Mouse (Mus musculus) midbrain, embryonic 12.5 days (tissue): Measurements from ENCODE around the gene Chn1. TPM values are rescaled to one million over a fixed set of nuclear protein-coding genes. Genes with fewer than 3 reads are reported as not detected.

Source experiments
- ATAC-seq: fragments of 200-750 bp; cut with Nextera tagmentation; 2 replicates; pipeline ENCODE4 v1.8.0; 2017; ENCODE audit warnings: low read depth, moderate TSS enrichment, moderate library complexity; ENCODE audit not compliant: low FRiP score
- H3K27ac ChIP-seq: fragments of 300-500 bp; sonication (generic); replicated peaks from 2 replicates; pipeline ENCODE4 v1.5.1; 2016; ENCODE audit warnings: mild to moderate bottlenecking
- H3K27me3 ChIP-seq: fragments of 300-500 bp; sonication (generic); 2 replicates; pipeline ENCODE4 v1.6.1; 2016; ENCODE audit warnings: mild to moderate bottlenecking
- H3K36me3 ChIP-seq: fragments of 300-500 bp; sonication (generic); 2 replicates; pipeline ENCODE4 v1.6.1; 2016
- H3K4me1 ChIP-seq: fragments of 300-500 bp; sonication (generic); 2 replicates; pipeline ENCODE4 v1.6.1; 2016
- H3K4me2 ChIP-seq: fragments of 300-500 bp; sonication (generic); replicated peaks from 2 replicates; pipeline ENCODE4 v1.6.1; 2016; ENCODE audit warnings: mild to moderate bottlenecking, moderate library complexity
- H3K4me3 ChIP-seq: fragments of 300-500 bp; sonication (generic); 2 replicates; pipeline ENCODE4 v1.5.1; 2016; ENCODE audit warnings: mild to moderate bottlenecking
- H3K9ac ChIP-seq: fragments of 300-500 bp; sonication (generic); replicated peaks from 2 replicates; pipeline ENCODE4 v1.6.1; 2016; ENCODE audit warnings: mild to moderate bottlenecking, moderate library complexity
- H3K9me3 ChIP-seq: fragments of 300-500 bp; sonication (generic); 2 replicates; pipeline ENCODE4 v1.6.1; 2016; ENCODE audit warnings: mild to moderate bottlenecking
- whole genome bisulfite sequencing: fragments of 180-500 bp; shearing (Covaris S2); methylation state at CpG from one replicate; pipeline ENCODE4 v1.1.7; 2016; 5-methylcytosine and 5-hydroxymethylcytosine counted together
- polyA plus RNA-seq: library from polyadenylated mRNA; unstranded; fragments of >200 nt; fragmentation: Nextera tagmentation; extraction: Ambion mirVana; gene quantifications from 2 replicates; pipeline ENCODE4 v1.2.1, GENCODE M21; 2016

Gene Chn1
- polyA plus RNA-seq, 1 experiment from 2014 or later = 75.7 TPM

DNA sequence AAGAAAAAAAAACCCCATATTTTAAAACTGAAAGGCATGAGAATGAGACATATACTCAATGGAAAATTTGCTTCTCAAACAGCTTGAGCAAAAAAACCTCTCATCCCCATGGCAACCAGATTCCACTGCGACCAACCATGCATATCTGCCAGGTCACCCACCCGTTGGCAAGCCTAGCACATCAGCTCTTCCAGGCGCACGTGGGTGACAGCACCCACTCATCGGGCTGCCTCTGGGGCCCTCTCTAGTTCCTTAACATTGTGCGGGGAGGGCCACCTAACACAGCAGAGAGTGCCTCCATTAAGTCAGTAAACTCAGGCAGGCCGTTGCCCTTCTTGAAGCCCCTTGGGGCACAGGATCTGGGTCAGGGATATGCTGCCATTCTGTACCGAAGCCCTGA is 170.1 kb downstream of the Chn1 start:
- ATAC-seq = no peak
- H3K27me3 ChIP-seq = no peaks in the 10 kb centered on the region
- H3K4me1 ChIP-seq = 0 out of 2 replicates have a peak, but pooled peaks cover 3% of the 10 kb centered on the region
- 69% methylated on average over 8 of the region's 8 CpGs for WGBS
- peaks cover 4% of the 10 kb centered on the region; the same call in 1 of the 2 replicates for H3K36me3 ChIP-seq
- no peak overlapping the region for H3K27ac ChIP-seq
- no peaks in the 10 kb centered on the region for H3K9me3 ChIP-seq
- no peak overlapping the region for H3K4me2 ChIP-seq
- no peak overlapping the region for H3K9ac ChIP-seq
- no peak overlapping the region for H3K4me3 ChIP-seq

DNA sequence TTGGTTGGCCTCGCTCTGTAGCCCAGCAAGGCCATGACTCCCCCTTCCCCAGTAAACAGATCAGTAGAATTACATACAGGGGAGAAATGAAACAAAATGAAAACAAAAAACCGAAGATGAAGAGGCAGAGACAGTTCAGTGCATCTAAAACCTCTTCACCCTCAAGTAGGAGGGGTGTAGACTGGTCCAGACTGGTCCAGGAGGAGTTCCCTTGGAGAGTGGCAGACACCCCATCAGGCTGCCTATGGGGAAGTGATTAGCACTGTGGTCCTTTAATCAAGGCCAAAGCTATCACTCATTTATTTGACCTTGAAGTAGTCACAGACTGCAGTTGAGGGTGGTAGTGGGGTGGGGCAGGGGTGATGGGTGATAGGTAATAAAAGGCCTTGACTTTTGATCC is 170.6 kb downstream of the Chn1 start:
- Histone ChIP-seq H3K36me3 (no peaks in the 10 kb centered on the region), H3K4me3 (no peak overlapping the region), H3K9ac (no peak overlapping the region), H3K4me1 (0 out of 2 replicates have a peak, but pooled peaks cover 3% of the 10 kb centered on the region), H3K4me2 (no peak overlapping the region), H3K9me3 (no peaks in the 10 kb centered on the region), H3K27ac (no peak overlapping the region), H3K27me3 (no peaks in the 10 kb centered on the region)
- ATAC-seq = no peak
- WGBS = 89% methylated on average over 2 of the region's 2 CpGs

DNA sequence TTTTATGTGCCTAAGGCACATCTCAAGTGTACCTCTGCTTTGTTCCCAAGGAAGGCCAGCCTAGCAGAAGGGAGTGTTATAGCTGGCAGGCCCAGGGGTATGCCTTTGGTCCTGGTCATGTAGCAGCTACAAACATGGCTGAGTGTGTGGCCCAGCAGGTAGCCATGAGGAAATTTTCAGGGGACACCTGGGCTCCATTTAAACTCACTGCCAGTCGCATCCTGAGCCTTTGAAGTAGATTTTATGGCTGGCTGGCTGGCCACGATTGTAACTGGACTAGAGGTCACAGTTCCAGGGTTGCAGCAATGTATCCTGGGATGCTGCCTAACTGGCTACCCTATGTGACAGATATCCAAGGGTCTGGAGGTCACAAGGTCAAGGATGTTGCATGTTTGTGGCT is 174.5 kb downstream of the Chn1 start:
- Histone ChIP-seq H3K27ac (no peak overlapping the region), H3K4me2 (no peak overlapping the region), H3K4me1 (0 out of 2 replicates have a peak, but pooled peaks cover 3% of the 10 kb centered on the region), H3K27me3 (no peaks in the 10 kb centered on the region; the same call in 1 of the 2 replicates), H3K4me3 (no peak overlapping the region), H3K9ac (no peak overlapping the region), H3K9me3 (no peaks in the 10 kb centered on the region), H3K36me3 (no peaks in the 10 kb centered on the region)
- no peak for ATAC-seq
- WGBS = 70% methylated on average over 2 of the region's 2 CpGs

DNA sequence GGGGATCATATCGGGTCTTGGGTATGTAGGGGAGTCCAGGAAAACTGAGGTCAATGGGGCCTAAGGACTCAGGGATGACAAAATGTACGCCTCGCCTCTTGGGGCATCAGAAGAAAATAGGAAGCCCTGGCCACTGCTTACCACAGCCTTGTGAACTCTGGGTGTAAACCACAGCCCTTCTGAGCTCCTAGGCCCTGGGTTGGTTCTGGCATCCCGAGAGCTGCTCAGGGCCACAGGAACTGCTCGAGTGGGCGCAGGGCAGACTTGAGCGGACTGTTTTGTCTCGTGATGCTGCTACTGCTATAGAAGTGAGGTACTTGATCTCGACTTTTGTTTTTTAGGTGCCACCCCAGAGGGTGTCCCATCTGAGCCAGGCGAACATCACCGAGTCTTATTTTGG is 177.4 kb downstream of the Chn1 start:
- no peak overlapping the region for H3K4me3 ChIP-seq
- no peaks in the 10 kb centered on the region for H3K36me3 ChIP-seq
- no peaks in the 10 kb centered on the region for H3K9me3 ChIP-seq
- H3K9ac ChIP-seq = no peak overlapping the region
- 93% methylated on average over 11 of the region's 11 CpGs for WGBS
- no peak for ATAC-seq
- no peak overlapping the region for H3K4me2 ChIP-seq
- no peaks in the 10 kb centered on the region; the same call in 1 of the 2 replicates for H3K27me3 ChIP-seq
- H3K27ac ChIP-seq = no peak overlapping the region
- H3K4me1 ChIP-seq = no peaks in the 10 kb centered on the region

DNA sequence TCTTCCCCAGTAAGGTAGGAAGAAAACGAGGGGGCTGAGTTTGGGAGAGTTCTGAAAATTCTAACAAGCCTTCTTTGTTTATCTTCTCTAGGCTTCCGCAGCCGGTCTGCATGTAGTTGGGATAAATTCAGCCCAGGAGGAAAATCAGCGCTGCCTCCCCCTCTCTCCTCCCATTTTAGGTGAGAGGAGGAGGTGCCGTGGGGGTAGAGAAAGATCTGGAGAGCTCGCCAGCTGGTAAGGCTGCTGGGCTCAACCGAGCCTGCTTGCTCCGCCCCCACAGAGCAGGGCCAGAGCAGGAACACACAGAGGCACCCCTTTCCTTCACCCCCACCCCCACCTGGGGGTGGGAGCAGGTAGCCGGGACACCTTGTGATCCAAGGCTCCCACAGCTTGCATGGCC is 178.4 kb downstream of the Chn1 start:
- ATAC-seq = no peak
- Histone ChIP-seq H3K36me3 (no peaks in the 10 kb centered on the region), H3K9ac (no peak overlapping the region), H3K4me3 (no peak overlapping the region), H3K27ac (no peak overlapping the region), H3K9me3 (no peaks in the 10 kb centered on the region), H3K4me2 (no peak overlapping the region), H3K4me1 (no peaks in the 10 kb centered on the region), H3K27me3 (no peaks in the 10 kb centered on the region; the same call in 1 of the 2 replicates)
- 29% methylated on average over 9 of the region's 9 CpGs for WGBS

DNA sequence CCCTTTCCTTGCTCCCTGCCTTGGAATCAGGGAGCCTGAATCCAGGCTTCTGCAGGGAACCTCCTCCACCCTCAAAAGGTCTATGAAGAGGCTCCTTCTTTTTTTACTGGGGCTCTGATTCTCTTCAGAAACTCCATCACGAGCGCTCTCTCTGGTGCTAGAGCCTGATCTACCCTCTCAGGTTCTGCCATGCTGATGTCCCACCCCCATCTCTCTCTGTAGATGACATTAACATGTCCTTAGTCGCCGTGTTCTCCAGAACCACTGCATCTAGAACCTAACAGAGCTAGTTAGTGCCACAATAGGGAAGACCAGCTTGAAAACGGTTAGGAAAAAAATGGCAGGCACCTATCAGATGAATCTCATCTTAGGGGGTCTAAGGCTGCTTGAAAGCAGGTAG is 178.8 kb downstream of the Chn1 start:
- ATAC-seq = no peak
- H3K9ac ChIP-seq = no peak overlapping the region
- no peaks in the 10 kb centered on the region for H3K4me1 ChIP-seq
- no peaks in the 10 kb centered on the region for H3K36me3 ChIP-seq
- H3K27ac ChIP-seq = no peak overlapping the region
- H3K4me3 ChIP-seq = no peak overlapping the region
- no peak overlapping the region for H3K4me2 ChIP-seq
- H3K27me3 ChIP-seq = no peaks in the 10 kb centered on the region; the same call in 1 of the 2 replicates
- no peaks in the 10 kb centered on the region for H3K9me3 ChIP-seq
- 73% methylated on average over 5 of the region's 5 CpGs for WGBS

DNA sequence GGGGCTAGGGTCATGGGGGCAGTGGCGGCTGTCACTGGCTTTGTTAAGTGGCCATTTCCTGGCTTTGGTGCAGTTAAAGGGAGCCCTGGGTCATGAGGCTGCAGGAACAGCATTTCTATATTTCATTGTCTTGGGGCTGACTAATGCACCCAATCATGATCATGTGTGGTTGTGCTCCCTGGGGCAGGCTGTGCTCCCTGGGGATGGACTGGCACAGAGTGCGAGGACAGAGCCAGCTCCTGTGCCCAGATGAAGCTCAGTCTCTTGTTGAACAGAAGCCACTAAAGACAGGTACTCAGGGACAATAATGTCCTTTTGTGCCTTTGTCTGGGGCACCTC is 182.1 kb downstream of the Chn1 start:
- Histone ChIP-seq H3K4me2 (no peak overlapping the region), H3K4me3 (no peak overlapping the region), H3K4me1 (peaks cover 10% of the 10 kb centered on the region), H3K36me3 (no peaks in the 10 kb centered on the region), H3K27me3 (peaks cover 13% of the 10 kb centered on the region), H3K9ac (no peak overlapping the region), H3K27ac (no peak overlapping the region), H3K9me3 (no peaks in the 10 kb centered on the region)
- ATAC-seq = no peak
- WGBS = 79% methylated on average over 2 of the region's 2 CpGs

DNA sequence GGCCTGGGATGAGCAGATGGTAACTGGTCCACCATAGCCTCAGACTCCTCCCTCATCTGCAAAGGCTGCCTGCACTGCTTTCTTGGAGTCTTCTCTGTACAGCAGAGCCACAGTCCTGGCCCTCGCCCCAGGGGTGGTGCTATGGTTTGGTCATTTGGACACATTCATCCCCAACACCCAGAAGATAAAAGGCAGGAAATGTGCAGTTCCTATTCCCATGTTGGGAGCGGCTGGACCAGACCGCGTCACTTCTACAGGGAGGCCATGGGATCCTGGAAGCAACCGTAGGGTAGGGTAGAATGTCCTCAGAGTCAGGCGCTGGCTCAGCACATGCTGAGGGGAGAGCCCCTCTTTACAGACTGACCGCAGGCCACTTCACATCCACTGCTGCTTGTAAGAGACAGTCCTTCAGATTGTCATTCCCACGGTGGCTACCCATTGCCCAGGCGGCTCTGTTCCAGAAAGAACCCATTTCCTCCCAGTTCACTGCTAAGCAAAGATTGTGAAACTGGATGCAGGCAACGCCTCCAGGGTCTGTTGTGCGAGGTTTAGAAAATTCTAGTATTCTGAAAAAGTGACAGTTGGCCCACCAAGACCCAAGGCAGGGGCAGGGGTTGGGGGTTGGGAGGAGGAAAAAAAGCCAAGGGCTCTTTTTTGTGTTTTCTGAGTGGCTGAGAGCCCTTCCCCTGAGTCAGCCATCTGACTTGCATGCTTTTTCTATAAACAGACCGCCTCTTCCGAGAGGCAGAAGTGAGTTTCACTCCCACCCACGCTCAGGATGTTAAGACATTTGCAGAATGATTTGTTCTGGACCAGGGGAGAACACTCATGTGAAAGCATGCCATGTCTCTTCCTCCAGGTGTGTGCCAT is 182.7 kb downstream of the Chn1 start:
- 86% methylated on average over 14 of the region's 14 CpGs for whole genome bisulfite sequencing
- H3K9me3 ChIP-seq = no peaks in the 10 kb centered on the region
- no peak overlapping the region for H3K4me2 ChIP-seq
- ATAC-seq = no peak
- H3K27me3 ChIP-seq = peaks cover 13% of the 10 kb centered on the region
- no peak overlapping the region for H3K4me3 ChIP-seq
- peaks cover 10% of the 10 kb centered on the region for H3K4me1 ChIP-seq
- H3K9ac ChIP-seq = no peak overlapping the region
- no peak overlapping the region for H3K27ac ChIP-seq
- no peaks in the 10 kb centered on the region for H3K36me3 ChIP-seq

DNA sequence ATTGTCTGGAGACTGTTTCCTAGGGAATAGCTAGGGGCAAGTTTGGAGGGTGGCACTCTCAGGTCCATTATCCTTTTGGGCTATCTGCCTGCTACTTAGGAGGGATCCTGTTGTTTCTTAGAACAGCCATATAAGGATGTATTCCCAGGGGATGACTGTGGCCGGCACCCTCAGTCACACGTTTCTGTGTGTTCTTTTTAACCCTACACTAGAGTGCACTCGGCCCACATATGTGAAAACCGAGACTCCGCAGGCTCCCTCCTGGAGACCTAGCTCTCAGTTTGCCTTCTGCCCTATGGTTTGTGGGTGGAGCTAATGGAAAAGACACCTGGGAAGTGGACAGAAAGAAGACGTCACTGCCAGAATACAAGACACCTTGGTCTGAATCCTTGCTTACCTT is 183.9 kb downstream of the Chn1 start:
- 54% methylated on average over 6 of the region's 6 CpGs for WGBS
- no peaks in the 10 kb centered on the region for H3K9me3 ChIP-seq
- H3K9ac ChIP-seq = no peak overlapping the region
- no peak overlapping the region for H3K27ac ChIP-seq
- H3K27me3 ChIP-seq = peaks cover 16% of the 10 kb centered on the region
- ATAC-seq = no peak
- H3K4me1 ChIP-seq = peaks cover 10% of the 10 kb centered on the region
- no peak overlapping the region for H3K4me2 ChIP-seq
- H3K4me3 ChIP-seq = no peak overlapping the region
- no peaks in the 10 kb centered on the region for H3K36me3 ChIP-seq

DNA sequence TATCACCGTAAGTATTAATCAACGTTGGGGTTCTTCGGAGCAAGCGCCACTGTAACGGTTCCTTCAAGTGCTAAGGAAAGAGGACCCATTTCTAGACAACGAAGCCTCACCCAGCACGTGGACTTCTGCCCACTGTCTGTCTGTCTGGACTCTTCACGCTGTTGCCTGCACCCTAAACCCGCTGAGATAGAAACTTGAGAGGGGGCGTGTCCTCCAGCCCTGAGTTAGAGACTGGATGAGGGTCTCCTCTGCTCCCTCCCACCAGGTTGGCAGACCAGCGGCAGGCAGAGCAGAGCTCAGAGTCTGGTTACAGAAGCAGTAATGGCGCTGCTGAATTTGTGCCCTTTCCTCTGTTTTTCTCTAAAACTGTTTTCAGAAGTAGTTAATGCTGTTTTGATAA is 185.0 kb downstream of the Chn1 start:
- peak overlapping the region; percentile 21 for H3K4me3 ChIP-seq
- H3K9ac ChIP-seq = no peak overlapping the region
- H3K4me1 ChIP-seq = peaks cover 11% of the 10 kb centered on the region
- no peaks in the 10 kb centered on the region for H3K9me3 ChIP-seq
- H3K27me3 ChIP-seq = peaks cover 19% of the 10 kb centered on the region
- ATAC-seq = 0 out of 2 replicates have a peak, but pooled peaks have one; percentile 41
- H3K4me2 ChIP-seq = peak overlapping the region; percentile 45
- H3K36me3 ChIP-seq = no peaks in the 10 kb centered on the region
- H3K27ac ChIP-seq = no peak overlapping the region
- WGBS = 14% methylated on average over 12 of the region's 12 CpGs

DNA sequence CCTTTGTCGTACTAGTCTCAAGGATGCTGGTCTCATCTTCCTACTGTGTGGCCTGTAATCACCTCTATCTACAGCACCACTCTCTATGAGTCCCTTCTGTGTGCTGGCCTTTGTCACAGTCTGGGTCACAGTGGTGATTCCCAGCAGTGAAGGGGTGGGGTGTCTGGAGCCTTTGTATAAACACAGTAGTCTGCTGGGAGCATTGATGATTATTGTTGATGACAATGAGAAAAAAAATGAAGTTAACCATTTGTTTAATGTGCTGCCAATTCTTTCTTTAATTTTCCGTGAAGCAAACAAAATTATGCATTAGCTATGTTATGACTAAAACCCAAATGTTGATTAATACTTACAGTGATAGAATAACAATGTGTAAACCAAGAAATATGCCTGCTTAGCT is 186.2 kb downstream of the Chn1 start:
- peaks cover 15% of the 10 kb centered on the region for H3K4me1 ChIP-seq
- H3K27me3 ChIP-seq = peaks cover 19% of the 10 kb centered on the region
- H3K9ac ChIP-seq = no peak overlapping the region
- H3K27ac ChIP-seq = no peak overlapping the region
- no peaks in the 10 kb centered on the region for H3K9me3 ChIP-seq
- H3K36me3 ChIP-seq = no peaks in the 10 kb centered on the region
- no peak for ATAC-seq
- H3K4me2 ChIP-seq = no peak overlapping the region
- no peak overlapping the region for H3K4me3 ChIP-seq
- WGBS = 65% methylated on average over 2 of the region's 2 CpGs

DNA sequence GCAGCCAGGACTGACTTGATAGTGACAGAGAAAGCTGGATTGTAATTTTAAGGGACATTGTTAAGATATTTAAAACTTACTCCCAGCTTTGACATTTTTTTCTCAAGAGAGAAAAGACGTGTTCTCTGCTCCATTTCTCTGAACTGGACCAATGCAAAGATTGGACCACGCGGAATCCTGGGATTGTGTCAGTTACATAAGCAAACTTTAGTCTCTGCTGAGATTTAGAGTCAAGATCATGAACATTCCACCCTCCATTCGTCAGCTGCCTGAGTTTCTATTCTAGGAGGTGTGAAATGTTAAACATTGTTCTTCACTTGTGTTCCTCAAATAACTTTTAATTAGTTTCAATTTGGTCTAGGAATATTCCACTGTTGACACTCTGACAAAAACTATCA is 188.0 kb downstream of the Chn1 start:
- H3K9ac ChIP-seq = no peak overlapping the region
- no peak overlapping the region for H3K4me2 ChIP-seq
- no peak for ATAC-seq
- WGBS = 59% methylated on average over 4 of the region's 4 CpGs
- peaks cover 15% of the 10 kb centered on the region for H3K4me1 ChIP-seq
- H3K9me3 ChIP-seq = no peaks in the 10 kb centered on the region
- H3K27me3 ChIP-seq = peaks cover 23% of the 10 kb centered on the region
- no peaks in the 10 kb centered on the region for H3K36me3 ChIP-seq
- H3K27ac ChIP-seq = no peak overlapping the region
- H3K4me3 ChIP-seq = no peak overlapping the region
